ENCODE assay signal across 8 mouse cellular contexts in the genomic region with DNA sequence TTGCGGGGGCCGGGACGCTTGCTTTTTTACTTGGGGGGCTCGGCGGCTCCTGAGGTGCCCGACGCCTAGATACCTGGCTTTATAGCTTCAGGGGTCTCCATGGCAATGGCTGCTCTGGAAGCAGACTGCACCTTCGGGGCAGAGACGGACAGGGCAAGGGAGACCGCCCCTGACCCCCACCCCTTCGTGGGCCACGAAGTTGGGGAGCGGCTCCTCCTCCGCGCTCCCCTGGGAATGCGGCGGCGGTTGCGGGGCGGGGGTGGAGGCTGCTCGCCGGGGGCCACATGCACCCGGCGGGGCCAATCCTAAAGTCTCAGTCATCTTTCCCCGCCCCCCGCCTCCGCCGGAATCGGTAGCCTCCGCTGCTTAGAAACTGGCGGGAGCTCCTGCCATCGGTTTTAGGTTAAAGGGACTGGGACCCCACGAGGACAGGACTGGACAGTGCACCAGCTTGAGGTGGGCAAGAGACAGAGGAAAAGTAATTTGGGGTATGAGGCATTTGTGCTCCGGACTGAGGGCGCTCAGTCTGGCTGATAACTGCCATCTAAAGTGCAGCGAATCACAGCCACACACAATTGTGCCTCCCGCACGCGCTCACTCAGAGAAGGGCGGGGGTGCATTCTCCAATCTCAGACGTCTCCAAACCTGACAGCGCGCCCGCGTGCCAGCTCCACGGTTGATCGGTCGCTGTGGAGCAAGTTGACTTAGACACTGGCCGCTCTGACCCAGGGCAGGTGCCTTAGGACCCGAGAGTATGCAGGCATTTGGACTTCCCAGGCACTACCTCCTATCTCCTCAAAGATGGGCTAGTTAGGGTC. TPM values are rescaled to one million over a fixed set of nuclear protein-coding genes. Genes with fewer than 3 reads are reported as not detected.
DNase-seq lines count a peak whose midpoint lies in the region; ATAC-seq and TF ChIP-seq lines count a peak whose summit lies in the region.

A gene (minus strand): TSS at position 51 of the 818 bp plus-strand sequence.

- peak within 1 kb of the TSS; percentile 78 for H3K4me3 ChIP-seq in gastrocnemius, adult 2 months
- peak within 1 kb of the TSS; percentile 38 for H3K4me3 ChIP-seq in hindbrain, embryonic 11.5 days (ENCODE audit: low read depth, low read length)
- peak within 1 kb of the TSS; percentile 38 for H3K4me3 ChIP-seq in liver, embryonic 13.5 days (replicated peaks)
- peak within 1 kb of the TSS; percentile 47 for H3K4me3 ChIP-seq in stomach, embryonic 15.5 days (replicated peaks)

- no peaks in the 10 kb centered on the region for H3K36me3 ChIP-seq in hindbrain, embryonic 11.5 days (ENCODE audit: control insufficient read depth, insufficient read depth, low read length)
- no peaks in the 10 kb centered on the region for H3K36me3 ChIP-seq in liver, embryonic 13.5 days
- no peaks in the 10 kb centered on the region for H3K36me3 ChIP-seq in stomach, embryonic 15.5 days

- under 1% methylated on average over 43 of the region's 50 CpGs for WGBS in hindbrain, embryonic 11.5 days
- 1% methylated on average over 50 of the region's 50 CpGs for WGBS in liver, embryonic 13.5 days (ENCODE audit: insufficient replicate concordance)
- WGBS in stomach, embryonic 15.5 days = 2% methylated on average over 50 of the region's 50 CpGs

- no peaks in the 10 kb centered on the region for H3K9me3 ChIP-seq in hindbrain, embryonic 11.5 days (ENCODE audit: control insufficient read depth, low read length)
- no peaks in the 10 kb centered on the region for H3K9me3 ChIP-seq in liver, embryonic 13.5 days (replicated peaks)
- no peaks in the 10 kb centered on the region for H3K9me3 ChIP-seq in stomach, embryonic 15.5 days

- H3K4me2 ChIP-seq in hindbrain, embryonic 11.5 days (replicated peaks; ENCODE audit: low read depth, low read length) = peak within 1 kb of the TSS; percentile 74
- H3K4me2 ChIP-seq in liver, embryonic 13.5 days = peak within 1 kb of the TSS; percentile 55
- H3K4me2 ChIP-seq in stomach, embryonic 15.5 days = peak within 1 kb of the TSS; percentile 92

- DNase-seq in gastrocnemius, adult 2 months = no peak
- DNase-seq in gastrocnemius, postnatal 14 days = no peak
- peak; percentile 42 for DNase-seq in thymus, postnatal 14 days
- no peak for DNase-seq in thymus, postnatal 10 days (ENCODE audit: low spot score in 2 of 2)
- DNase-seq in hindbrain, embryonic 11.5 days (ENCODE audit: low spot score) = peak; percentile 51
- no peak for DNase-seq in liver, embryonic 13.5 days
- no peak for DNase-seq in cerebellum, adult 8-10 months

- 0 out of 2 replicates have a peak within 1 kb of the TSS, but pooled peaks have one; percentile 15 for H3K9ac ChIP-seq in hindbrain, embryonic 11.5 days (ENCODE audit: low read depth, low read length)
- no peak within 1 kb of the TSS for H3K9ac ChIP-seq in liver, embryonic 13.5 days
- no peak within 1 kb of the TSS for H3K9ac ChIP-seq in stomach, embryonic 15.5 days

- no peak within 1 kb of the TSS for H3K27ac ChIP-seq in gastrocnemius, adult 2 months
- no peak within 1 kb of the TSS for H3K27ac ChIP-seq in hindbrain, embryonic 11.5 days (ENCODE audit: low read depth, low read length)
- no peak within 1 kb of the TSS for H3K27ac ChIP-seq in liver, embryonic 13.5 days
- H3K27ac ChIP-seq in stomach, embryonic 15.5 days = no peak within 1 kb of the TSS

- ATAC-seq in hindbrain, embryonic 11.5 days (ENCODE audit: low FRiP score) = no peak
- ATAC-seq in liver, embryonic 13.5 days (ENCODE audit: low read depth) = no peak
- ATAC-seq in stomach, embryonic 15.5 days (ENCODE audit: insufficient read depth, low FRiP score, low read depth) = no peak

- TF ChIP-seq CTCF in gastrocnemius, adult 2 months (IDR thresholded peaks at IDR 0.05) = no peak

- intact Hi-C loops in gastrocnemius, adult 2 months (cut with DNase I) = loop anchor here (1.0 kb wide), 1 partner anchor 179 kb away; no protein-coding TSS in a partner anchor
- intact Hi-C loops in gastrocnemius, postnatal 14 days (cut with DNase I; ENCODE audit: low total_unique reads) = loop anchor here (10.0 kb wide), 1 partner anchor 81 kb away; no protein-coding TSS in a partner anchor

- H3K4me1 ChIP-seq in hindbrain, embryonic 11.5 days (replicated peaks; ENCODE audit: control insufficient read depth, insufficient read depth, low read length) = peaks cover 18% of the 10 kb centered on the region
- peaks cover 34% of the 10 kb centered on the region for H3K4me1 ChIP-seq in liver, embryonic 13.5 days (replicated peaks)
- peaks cover 32% of the 10 kb centered on the region for H3K4me1 ChIP-seq in stomach, embryonic 15.5 days

- peaks cover 97% of the 10 kb centered on the region for H3K27me3 ChIP-seq in hindbrain, embryonic 11.5 days (ENCODE audit: control insufficient read depth, insufficient read depth, low read length)
- H3K27me3 ChIP-seq in liver, embryonic 13.5 days = peaks cover 100% of the 10 kb centered on the region
- peaks cover 84% of the 10 kb centered on the region for H3K27me3 ChIP-seq in stomach, embryonic 15.5 days (replicated peaks)

RNA-seq across cellular contexts. Expression of the gene that starts here (rescaled TPM):
- total RNA-seq in gastrocnemius, adult 2 months (2021) = under 1 TPM in 1 of 2 experiments, not detected in 1; 0.06 TPM
- not detected for total RNA-seq in gastrocnemius, postnatal 14 days (2021)
- not detected in 2 replicates for polyA plus RNA-seq in hindbrain, embryonic 11.5 days (2014; fragmentation: Nextera tagmentation; extraction: Ambion mirVana)
- not detected in 2 replicates for polyA plus RNA-seq in liver, embryonic 13.5 days (2015; fragmentation: Nextera tagmentation; extraction: Ambion mirVana)
- 0.04 and 0.08 TPM in 2 replicates for polyA plus RNA-seq in stomach, embryonic 15.5 days (2015; fragmentation: Nextera tagmentation; extraction: Ambion mirVana)

Comparison
In these comparisons a context has a peak if more than half of its experiments do, and no peak if none do; other contexts are left out.
1. Peak in DNase-seq, H3K4me3 ChIP-seq, H3K9ac ChIP-seq and H3K4me2 ChIP-seq in hindbrain, embryonic 11.5 days; RNA of the gene not detected or under 1 TPM.